Mouse (Mus musculus) CH12.LX (cell line): Measurements from ENCODE around the gene Zfp777. TPM values are rescaled to one million over a fixed set of nuclear protein-coding genes. Genes with fewer than 3 reads are reported as not detected.
A peak's percentile ranks its signal among the peaks of the same experiment; 100 is the strongest.

ENCODE experiments used
- DNase-seq: peaks from one replicate; pipeline ENCODE4 v3.0.0-alpha.2; 2013; ENCODE audit errors: extremely low read depth
- H3K27ac ChIP-seq: 2 replicates; pipeline ENCODE4 v1.5.1; 2012; ENCODE audit warnings: low read depth, mild to moderate bottlenecking, control low read depth, moderate library complexity; ENCODE audit not compliant: insufficient read depth
- H3K27me3 ChIP-seq: replicated peaks from 2 replicates; pipeline ENCODE3; 2012; ENCODE audit warnings: inconsistent platforms
- H3K36me3 ChIP-seq, 2 experiments: replicated peaks in 1 of 2; 2 replicates each; pipeline versions ENCODE3 to v1.6.1; 2012; ENCODE audit warnings: inconsistent platforms in 1 of 2, low read length in 1 of 2, mild to moderate bottlenecking in 1 of 2, mixed read lengths in 1 of 2, moderate library complexity in 1 of 2; ENCODE audit not compliant: control insufficient read depth in 1 of 2, insufficient read depth in 1 of 2
- H3K4me1 ChIP-seq, 2 experiments: 2 replicates each; pipeline ENCODE4 v1.6.1; 2012; ENCODE audit warnings: inconsistent platforms in 1 of 2, moderate library complexity in 1 of 2; ENCODE audit not compliant: insufficient read depth in 2 of 2, control insufficient read depth in 1 of 2
- H3K4me2 ChIP-seq: 2 replicates; pipeline ENCODE4 v1.6.1; 2012; ENCODE audit warnings: low read depth, mild to moderate bottlenecking, control low read depth; ENCODE audit not compliant: poor library complexity, insufficient read depth, severe bottlenecking
- H3K4me3 ChIP-seq, 3 experiments: fragments of 150-350 bp in 1 of 3; sonication (generic) in 1 of 3; replicated peaks in 1 of 3; 2 replicates each; pipeline versions ENCODE3 to v1.5.1; 2011 to 2012; ENCODE audit warnings: low read depth in 2 of 3, low read length in 2 of 3, mild to moderate bottlenecking in 2 of 3, moderate library complexity in 2 of 3, control low read depth in 1 of 3, improper control_type of control experiment in 1 of 3, inconsistent platforms in 1 of 3, mixed read lengths in 1 of 3; ENCODE audit not compliant: poor library complexity in 1 of 3
- H3K79me2 ChIP-seq: replicated peaks from 2 replicates; pipeline ENCODE4 v1.6.1; 2012; ENCODE audit warnings: mild to moderate bottlenecking, moderate library complexity; ENCODE audit not compliant: control insufficient read depth, poor library complexity, insufficient read depth, severe bottlenecking; ENCODE audit errors: extremely low read depth
- H3K9ac ChIP-seq: 2 replicates; pipeline ENCODE4 v1.6.1; 2012; ENCODE audit warnings: low read depth, mild to moderate bottlenecking, control low read depth, moderate library complexity; ENCODE audit not compliant: insufficient read depth
- H3K9me3 ChIP-seq: replicated peaks from 2 replicates; pipeline ENCODE3; 2012; ENCODE audit warnings: low read length, inconsistent platforms, mixed read lengths
- BHLHE40 ChIP-seq: IDR thresholded peaks from 2 replicates; pipeline ENCODE4 v1.6.1; 2011; ENCODE audit warnings: mild to moderate bottlenecking, low read depth, low read length, improper control_type of control experiment
- EP300 ChIP-seq: IDR thresholded peaks from 2 replicates; pipeline ENCODE4 v1.6.1; 2011; ENCODE audit warnings: low read length, improper control_type of control experiment
- IRF4 ChIP-seq: IDR thresholded peaks from 2 replicates; pipeline ENCODE4 v1.6.1; 2014; ENCODE audit warnings: low read depth, mild to moderate bottlenecking, inconsistent platforms, low read length, improper control_type of control experiment
- JUN ChIP-seq: IDR thresholded peaks from 2 replicates; pipeline ENCODE4 v1.6.1; 2011; ENCODE audit warnings: low read depth, mild to moderate bottlenecking, low read length, improper control_type of control experiment, moderate library complexity; ENCODE audit not compliant: insufficient read depth
- JUND ChIP-seq: conservative IDR thresholded peaks from 2 replicates; pipeline ENCODE4 v1.6.1; 2011; ENCODE audit warnings: low read depth, low read length, improper control_type of control experiment
- MAFK ChIP-seq: IDR thresholded peaks from 2 replicates; pipeline ENCODE4 v1.6.1; 2011; ENCODE audit warnings: low read length, improper control_type of control experiment; ENCODE audit not compliant: insufficient replicate concordance
- PAX5 ChIP-seq: IDR thresholded peaks from 2 replicates; pipeline ENCODE4 v1.6.1; 2012; ENCODE audit warnings: low read length, inconsistent platforms, mixed read lengths
- SIN3A ChIP-seq: IDR thresholded peaks from 2 replicates; pipeline ENCODE4 v1.6.1; 2012; ENCODE audit warnings: low read length, improper control_type of control experiment, inconsistent platforms
- SMC3 ChIP-seq: IDR thresholded peaks from 2 replicates; pipeline ENCODE4 v1.6.1; 2011; ENCODE audit warnings: low read depth, low read length, improper control_type of control experiment
- TCF12 ChIP-seq: IDR thresholded peaks from 2 replicates; pipeline ENCODE4 v1.6.1; 2014; ENCODE audit warnings: low read depth, mild to moderate bottlenecking, inconsistent platforms, low read length, improper control_type of control experiment
- ZC3H11A ChIP-seq: IDR thresholded peaks from 2 replicates; pipeline ENCODE4 v1.6.1; 2012; ENCODE audit warnings: low read depth, mild to moderate bottlenecking, inconsistent platforms, low read length, improper control_type of control experiment
- ZKSCAN1 ChIP-seq: IDR thresholded peaks from 2 replicates; pipeline ENCODE4 v1.6.1; 2012; ENCODE audit warnings: low read depth, inconsistent platforms, low read length, improper control_type of control experiment, borderline replicate concordance
- ZMIZ1 ChIP-seq: IDR thresholded peaks from 2 replicates; pipeline ENCODE4 v1.6.1; 2012; ENCODE audit warnings: low read depth, mild to moderate bottlenecking, inconsistent platforms, low read length, improper control_type of control experiment
- dilution Hi-C: fragments of 300-500 bp; cut with MboI; formaldehyde crosslinking; loops from 2 replicates; pipeline ENCODE4 v1.14.3; 2020; ENCODE audit warnings: low sequenced_read_pairs; ENCODE audit not compliant: extremely low pct_unique_long_range_greater_than_20kb, extremely low pct_ligation_motif_present
- in situ Hi-C: fragments of 300-500 bp; cut with MboI; formaldehyde crosslinking; loops from 3 replicates; pipeline ENCODE4 v1.14.3; 2019; ENCODE audit warnings: low sequenced_read_pairs, low pct_ligation_motif_present, low pct_unique_long_range_greater_than_20kb, mixed read lengths
- polyA plus RNA-seq: library from polyadenylated mRNA; unstranded; fragments of >175 nt; gene quantifications from 2 replicates; pipeline ENCODE4 v1.2.1, GENCODE M21; 2012; ENCODE audit warnings: low read depth; ENCODE audit not compliant: insufficient read length
- total RNA-seq, 2 experiments: library from RNA; depleted of rRNA; stranded (reverse); fragments of 300-350 nt in 1 of 2; fragments of >200 nt in 1 of 2; gene quantifications; 2 replicates each; pipeline ENCODE4 v1.2.3; 2012 to 2014

Gene Zfp777
- total and polyA plus RNA-seq, 3 experiments = 7.1 to 16.5 (median 13.6) TPM

- Histone ChIP-seq H3K4me1 (peaks cover 3 to 29% of the 10 kb centered on the region in 2 experiments), H3K27me3 (peaks cover 2% of the 10 kb centered on the region), H3K27ac (no peak overlapping the region), H3K36me3 (no peaks in the 10 kb centered on the region), H3K9me3 (no peaks in the 10 kb centered on the region), H3K9ac (no peak overlapping the region), H3K4me2 (no peak overlapping the region), H3K4me3 (no peak overlapping the region), H3K79me2 (peaks cover 1% of the 10 kb centered on the region; the same call in 1 of the 2 replicates)
- in situ Hi-C loops (no loop called here), dilution Hi-C loops (no loop called here)
- peak; percentile 42; the same call in 1 of the 2 replicates for TF ChIP-seq JUND
- TF ChIP-seq BHLHE40 = peak; percentile 77
- TF ChIP-seq EP300 = peak; percentile 57; the same call in 1 of the 2 replicates
- TF ChIP-seq IRF4 = peak; percentile 93
- TF ChIP-seq ZKSCAN1 = no peak
- no peak for TF ChIP-seq JUN
- peak; percentile 44 for DNase-seq
These were observed 3.4 kb upstream of the Zfp777 start for GRCm38 (mm10) chr6:48052136-48052535.

GRCm38 (mm10) chr6:48051666-48052065 is 3.0 kb upstream of the Zfp777 start:
- no peak overlapping the region for H3K27ac ChIP-seq
- peaks cover 5 to 34% of the 10 kb centered on the region in 2 experiments for H3K4me1 ChIP-seq
- no peak overlapping the region for H3K4me3 ChIP-seq
- H3K9ac ChIP-seq = no peak overlapping the region
- in situ Hi-C loops (no loop called here), dilution Hi-C loops (no loop called here)
- H3K9me3 ChIP-seq = no peaks in the 10 kb centered on the region
- TF ChIP-seq SIN3A (no peak), MAFK (no peak), PAX5 (no peak), SMC3 (no peak), EP300 (no peak), TCF12 (no peak), ZC3H11A (no peak), ZMIZ1 (no peak)
- peaks cover 3% of the 10 kb centered on the region for H3K79me2 ChIP-seq
- H3K4me2 ChIP-seq = no peak overlapping the region
- no peak for DNase-seq
- peaks cover 2% of the 10 kb centered on the region for H3K27me3 ChIP-seq
- H3K36me3 ChIP-seq = no peaks in the 10 kb centered on the region
